Mouse (Mus musculus) cerebellum, postnatal 4 days (tissue): ENCODE measurements around the gene Gpalpp1.

Source experiments
- DNase-seq, 2 experiments: peaks; one replicate each; pipeline ENCODE4 v3.0.0; 2022; ENCODE audit warnings: low spot score in 2 of 2, mixed read lengths in 1 of 2

The Gpalpp1 gene

GRCm38 (mm10) chr14:76110396-76111221, at the start of gene Gpalpp1, which contains the start of gene Nufip1:
TSS of gene Gpalpp1 (minus strand) at chr14:76110760.
TSS of gene Nufip1 (plus strand) at chr14:76110891.
- DNase-seq, result peak; percentile 57 to 85

GRCm38 (mm10) chr14:76158192-76158785, 47.7 kb upstream of the Gpalpp1 start:
- no peak for DNase-seq

GRCm38 (mm10) chr14:76153828-76154227, 43.3 kb upstream of the Gpalpp1 start:
- DNase-seq, result no peak

- peak in 1 of 2 experiments; percentile 13 for DNase-seq
Measured at GRCm38 (mm10) chr14:76153003-76153675, 42.6 kb upstream of the Gpalpp1 start.

GRCm38 (mm10) chr14:76152162-76153002, 41.8 kb upstream of the Gpalpp1 start:
- DNase-seq, result peak; percentile 88 to 95

GRCm38 (mm10) chr14:76151820-76152161, 41.2 kb upstream of the Gpalpp1 start:
- DNase-seq, result no peak

GRCm38 (mm10) chr14:76151011-76151410, 40.5 kb upstream of the Gpalpp1 start:
- DNase-seq, result no peak

- no peak for DNase-seq
Measured at GRCm38 (mm10) chr14:76150499-76150898, 39.9 kb upstream of the Gpalpp1 start.

- DNase-seq, result peak in 1 of 2 experiments; percentile 44
Measured at GRCm38 (mm10) chr14:76149531-76150179, 39.1 kb upstream of the Gpalpp1 start.

- DNase-seq, result no peak
Measured at GRCm38 (mm10) chr14:76148294-76148693, 37.7 kb upstream of the Gpalpp1 start.

- DNase-seq, result no peak
Measured at GRCm38 (mm10) chr14:76147061-76147460, 36.5 kb upstream of the Gpalpp1 start.

GRCm38 (mm10) chr14:76145868-76146267, 35.3 kb upstream of the Gpalpp1 start:
- DNase-seq, result no peak

- DNase-seq, result no peak
Measured at GRCm38 (mm10) chr14:76145248-76145647, 34.7 kb upstream of the Gpalpp1 start.

- DNase-seq, result no peak
Measured at GRCm38 (mm10) chr14:76134975-76135374, 24.4 kb upstream of the Gpalpp1 start.

GRCm38 (mm10) chr14:76128174-76128573, 17.6 kb upstream of the Gpalpp1 start:
- no peak for DNase-seq

- DNase-seq, result no peak
Measured at GRCm38 (mm10) chr14:76127311-76127710, 16.8 kb upstream of the Gpalpp1 start.

GRCm38 (mm10) chr14:76122663-76123058, 12.1 kb upstream of the Gpalpp1 start:
- no peak for DNase-seq

- DNase-seq, result peak in 1 of 2 experiments; percentile 42
Measured at GRCm38 (mm10) chr14:76121901-76122662, 11.5 kb upstream of the Gpalpp1 start.

- no peak for DNase-seq
Measured at GRCm38 (mm10) chr14:76120472-76120871, 9.9 kb upstream of the Gpalpp1 start.

GRCm38 (mm10) chr14:76118963-76119362, 8.4 kb upstream of the Gpalpp1 start:
- DNase-seq, result no peak
